17 mouse cellular contexts compared by ENCODE assay signal in the genomic region with DNA sequence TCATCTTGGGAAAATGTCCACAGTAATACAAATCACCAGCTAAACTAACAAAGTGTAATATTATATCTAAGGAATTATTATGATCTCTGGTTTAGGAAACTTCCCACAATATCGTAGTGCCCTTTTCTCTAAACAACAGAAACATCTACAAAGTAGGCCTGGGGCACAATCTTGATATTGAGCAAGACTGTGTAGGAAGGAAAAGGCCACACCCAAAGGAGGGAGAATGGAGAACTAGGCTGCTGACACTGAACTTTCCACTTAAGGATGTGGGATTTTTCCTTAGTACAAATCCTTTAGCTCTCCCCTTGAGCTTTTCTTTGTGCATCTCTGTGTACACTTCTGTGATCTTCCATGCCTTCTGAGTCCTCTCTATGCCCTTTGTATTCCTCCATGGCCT.
"Had no signal": no experiment of that assay in that cellular context is flagged by ENCODE, and none has a peak within 500 bp of the region (broad histone marks: within the 10 kb centered on the region; RNA-seq: fewer than 3 reads in every experiment).

No protein-coding gene starts in this region.

- ATAC-seq: midbrain, embryonic 16.5 days had no signal

- H3K9me3 ChIP-seq: midbrain, embryonic 10.5 days; midbrain, embryonic 12.5 days; neural tube, embryonic 13.5 days; neural tube, embryonic 15.5 days; stomach, embryonic 15.5 days had no signal

- H3K9ac ChIP-seq: liver, embryonic 14.5 days; lung, embryonic 14.5 days; midbrain, embryonic 12.5 days; neural tube, embryonic 13.5 days; neural tube, embryonic 15.5 days; stomach, embryonic 15.5 days had no signal

- H3K27me3 ChIP-seq: midbrain, embryonic 12.5 days; neural tube, embryonic 13.5 days; neural tube, embryonic 15.5 days; stomach, embryonic 15.5 days had no signal

- DNase-seq: lung, adult 18-20 months; lung, embryonic 14.5 days; lung, postnatal 10 days; midbrain, embryonic 14.5 days; right cerebral cortex, postnatal 14 days; thymus, adult 2 months; thymus, postnatal 25 days; thymus, postnatal 4 days had no signal

- H3K27ac ChIP-seq: liver, embryonic 14.5 days; midbrain, embryonic 10.5 days; midbrain, embryonic 12.5 days; neural tube, embryonic 13.5 days; neural tube, embryonic 15.5 days; stomach, embryonic 15.5 days; stomach, postnatal 0 days had no signal

- H3K36me3 ChIP-seq: midbrain, embryonic 10.5 days; midbrain, embryonic 12.5 days; neural tube, embryonic 13.5 days; neural tube, embryonic 15.5 days; stomach, embryonic 15.5 days had no signal

- H3K4me2 ChIP-seq: lung, embryonic 14.5 days; midbrain, embryonic 12.5 days; neural tube, embryonic 13.5 days; neural tube, embryonic 15.5 days; stomach, embryonic 15.5 days had no signal

- H3K4me1 ChIP-seq: midbrain, embryonic 10.5 days; midbrain, embryonic 12.5 days; neural tube, embryonic 13.5 days; neural tube, embryonic 15.5 days; stomach, embryonic 15.5 days had no signal

- H3K4me3 ChIP-seq: midbrain, embryonic 10.5 days; midbrain, embryonic 12.5 days; myocyte; neural tube, embryonic 13.5 days; neural tube, embryonic 15.5 days; stomach, embryonic 15.5 days had no signal
